21 mouse cellular contexts compared by ENCODE assay signal in the genomic region with DNA sequence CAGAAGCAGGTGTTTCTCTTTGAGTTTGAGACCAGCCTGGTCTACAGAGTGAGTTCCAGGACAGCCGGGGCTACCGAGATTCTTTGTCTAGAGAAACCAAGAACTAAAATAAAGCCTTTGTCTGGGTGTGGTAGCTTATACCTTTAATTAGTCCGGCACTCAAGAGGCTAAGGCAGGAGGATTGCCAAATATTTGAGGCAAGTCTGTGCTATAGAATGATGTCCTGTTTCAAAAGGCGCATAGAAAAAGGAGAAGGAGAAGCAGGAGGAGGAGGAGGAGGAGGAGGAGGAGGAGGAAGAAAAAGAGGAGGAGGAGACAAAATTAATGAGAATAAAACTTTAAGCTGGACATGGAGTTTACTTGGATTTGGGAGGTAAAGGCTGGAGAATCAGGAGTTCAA. TPM values are rescaled to one million over a fixed set of nuclear protein-coding genes. Genes with fewer than 3 reads are reported as not detected.
DNase-seq lines count a peak whose midpoint lies in the region; ATAC-seq lines count a peak whose summit lies in the region.
"Had no signal": no experiment of that assay in that cellular context is flagged by ENCODE, and none has a peak within 500 bp of the region (broad histone marks: within the 10 kb centered on the region; RNA-seq: fewer than 3 reads in every experiment).

No protein-coding gene starts in this region.

- ATAC-seq in liver, embryonic 15.5 days (ENCODE audit: insufficient read depth) = no peak
- ATAC-seq in liver, embryonic 12.5 days = no peak
- ATAC-seq in granulocyte monocyte progenitor cell, adult 5-6 weeks (replicated peaks; ENCODE audit: poor library complexity, severe bottlenecking) = peak; percentile 61; the same call in 1 of the 2 replicates
- ATAC-seq in megakaryocyte progenitor cell, adult 5-6 weeks (replicated peaks; ENCODE audit: poor library complexity) = 0 out of 2 replicates have a peak, but pooled peaks have one; percentile 35
- ATAC-seq in hindbrain, embryonic 12.5 days (ENCODE audit: low FRiP score) = no peak
- no peak for ATAC-seq in heart, embryonic 11.5 days (replicated peaks; ENCODE audit: insufficient number of reproducible peaks, low FRiP score, low TSS enrichment)
- ATAC-seq: forebrain, embryonic 15.5 days; forebrain, postnatal 0 days had no signal

- no peak overlapping the region for H3K4me2 ChIP-seq in liver, embryonic 15.5 days
- no peak overlapping the region for H3K4me2 ChIP-seq in liver, embryonic 12.5 days
- H3K4me2 ChIP-seq in hindbrain, embryonic 12.5 days (replicated peaks) = no peak overlapping the region
- H3K4me2 ChIP-seq in heart, embryonic 11.5 days = no peak overlapping the region
- H3K4me2 ChIP-seq: embryonic facial prominence, embryonic 12.5 days; forebrain, embryonic 12.5 days; forebrain, embryonic 15.5 days had no signal

- WGBS in liver, embryonic 15.5 days (ENCODE audit: insufficient replicate concordance) = 82% methylated on average over 4 of the region's 4 CpGs
- WGBS in liver, embryonic 12.5 days (ENCODE audit: insufficient replicate concordance) = 87% methylated on average over 4 of the region's 4 CpGs
- 75% methylated on average over 4 of the region's 4 CpGs for WGBS in hindbrain, embryonic 12.5 days
- WGBS in heart, embryonic 11.5 days (ENCODE audit: insufficient replicate concordance) = 85% methylated on average over 4 of the region's 4 CpGs

- H3K9me3 ChIP-seq in liver, embryonic 15.5 days (replicated peaks) = no peaks in the 10 kb centered on the region
- H3K9me3 ChIP-seq in liver, embryonic 12.5 days (replicated peaks) = no peaks in the 10 kb centered on the region
- no peaks in the 10 kb centered on the region for H3K9me3 ChIP-seq in hindbrain, embryonic 12.5 days (replicated peaks)
- no peaks in the 10 kb centered on the region for H3K9me3 ChIP-seq in heart, embryonic 11.5 days (replicated peaks; ENCODE audit: control insufficient read depth, low read length)
- H3K9me3 ChIP-seq: embryonic facial prominence, embryonic 12.5 days; forebrain, embryonic 12.5 days; forebrain, embryonic 15.5 days had no signal

- no peak overlapping the region for H3K4me3 ChIP-seq in liver, embryonic 15.5 days (replicated peaks)
- no peak overlapping the region for H3K4me3 ChIP-seq in liver, embryonic 12.5 days
- no peak overlapping the region for H3K4me3 ChIP-seq in hindbrain, embryonic 12.5 days
- H3K4me3 ChIP-seq in heart, embryonic 11.5 days (ENCODE audit: low read depth, low read length) = no peak overlapping the region
- H3K4me3 ChIP-seq: embryonic facial prominence, embryonic 10.5 days; embryonic facial prominence, embryonic 12.5 days; forebrain, embryonic 12.5 days; forebrain, embryonic 15.5 days had no signal

- no peaks in the 10 kb centered on the region for H3K27me3 ChIP-seq in liver, embryonic 15.5 days
- H3K27me3 ChIP-seq in liver, embryonic 12.5 days (replicated peaks) = no peaks in the 10 kb centered on the region
- H3K27me3 ChIP-seq in hindbrain, embryonic 12.5 days = no peaks in the 10 kb centered on the region
- H3K27me3 ChIP-seq in heart, embryonic 11.5 days (ENCODE audit: control insufficient read depth, insufficient read depth, low read length) = no peaks in the 10 kb centered on the region
- H3K27me3 ChIP-seq: embryonic facial prominence, embryonic 12.5 days; forebrain, embryonic 12.5 days; forebrain, embryonic 15.5 days had no signal

- 0 out of 2 replicates have a peak overlapping the region, but pooled peaks have one; percentile 8 for H3K27ac ChIP-seq in liver, embryonic 15.5 days (replicated peaks)
- no peak overlapping the region for H3K27ac ChIP-seq in liver, embryonic 12.5 days
- H3K27ac ChIP-seq in hindbrain, embryonic 12.5 days = no peak overlapping the region
- no peak overlapping the region for H3K27ac ChIP-seq in heart, embryonic 11.5 days (ENCODE audit: low read depth, low read length)
- H3K27ac ChIP-seq: embryonic facial prominence, embryonic 10.5 days; embryonic facial prominence, embryonic 12.5 days; forebrain, embryonic 12.5 days; forebrain, embryonic 15.5 days had no signal

- peak; percentile 30 for DNase-seq in lung, postnatal 36 days
- no peak for DNase-seq in lung, adult 18-20 months
- DNase-seq: adrenal gland, adult 2 months; adrenal gland, postnatal 10 days; adrenal gland, postnatal 25 days; cerebellum, adult 11-12 months; cerebellum, adult 2 months; cerebellum, adult 9-10 months; cerebellum, postnatal 10 days; cerebellum, postnatal 25 days; forebrain, postnatal 0 days had no signal

- H3K4me1 ChIP-seq in liver, embryonic 15.5 days (replicated peaks) = peaks cover 15% of the 10 kb centered on the region; the same call in 1 of the 2 replicates
- peaks cover 31% of the 10 kb centered on the region; the same call in 1 of the 2 replicates for H3K4me1 ChIP-seq in liver, embryonic 12.5 days
- H3K4me1 ChIP-seq in hindbrain, embryonic 12.5 days = no peaks in the 10 kb centered on the region
- H3K4me1 ChIP-seq in heart, embryonic 11.5 days (ENCODE audit: control insufficient read depth, insufficient read depth, low read length) = no peaks in the 10 kb centered on the region
- H3K4me1 ChIP-seq: embryonic facial prominence, embryonic 10.5 days; embryonic facial prominence, embryonic 12.5 days; forebrain, embryonic 15.5 days had no signal

- H3K36me3 ChIP-seq in liver, embryonic 15.5 days (replicated peaks) = peaks cover 16% of the 10 kb centered on the region
- H3K36me3 ChIP-seq in liver, embryonic 12.5 days = peaks cover 27% of the 10 kb centered on the region
- no peaks in the 10 kb centered on the region for H3K36me3 ChIP-seq in hindbrain, embryonic 12.5 days
- H3K36me3 ChIP-seq in heart, embryonic 11.5 days (ENCODE audit: control insufficient read depth, insufficient read depth, low read length) = peaks cover 3% of the 10 kb centered on the region; the same call in 1 of the 2 replicates
- H3K36me3 ChIP-seq: forebrain, embryonic 12.5 days had no signal

- no peak overlapping the region for H3K9ac ChIP-seq in liver, embryonic 15.5 days
- H3K9ac ChIP-seq in liver, embryonic 12.5 days = no peak overlapping the region
- H3K9ac ChIP-seq in hindbrain, embryonic 12.5 days = no peak overlapping the region
- H3K9ac ChIP-seq in heart, embryonic 11.5 days (ENCODE audit: low read depth, low read length) = no peak overlapping the region
- H3K9ac ChIP-seq: embryonic facial prominence, embryonic 12.5 days; forebrain, embryonic 12.5 days; forebrain, embryonic 15.5 days; forebrain, postnatal 0 days had no signal

RNA-seq across cellular contexts. Expression of gene Vkorc1l1, which starts 21.5 kb away (rescaled TPM):
- 18.4 and 21.7 TPM in 2 replicates for polyA plus RNA-seq in liver, embryonic 15.5 days (2015; fragmentation: Nextera tagmentation; extraction: Ambion mirVana)
- polyA plus RNA-seq in liver, embryonic 12.5 days (2016; fragmentation: Nextera tagmentation; extraction: Ambion mirVana) = 29.8 and 31.2 TPM in 2 replicates
- 36.6 and 44.6 TPM in 2 replicates for total RNA-seq in granulocyte monocyte progenitor cell, adult 5-6 weeks (2014; fragmentation: Nextera tagmentation)
- total RNA-seq in granulocyte monocyte progenitor cell, adult 5-6 weeks (2017) = 26.7 and 39.9 TPM in 2 replicates
- 60.1 and 72.6 TPM in 2 replicates for total RNA-seq in megakaryocyte progenitor cell, adult 5-6 weeks (2015)
- total RNA-seq in megakaryocyte progenitor cell, adult 5-6 weeks (2017) = 25.7 and 34.0 TPM in 2 replicates
- 40.9 and 42.4 TPM in 2 replicates for polyA plus RNA-seq in hindbrain, embryonic 12.5 days (2016; fragmentation: Nextera tagmentation; extraction: Ambion mirVana)
- polyA plus RNA-seq in heart, embryonic 11.5 days (2014; fragmentation: Nextera tagmentation; extraction: Ambion mirVana) = 16.3 and 16.7 TPM in 2 replicates

RNA-seq across cellular contexts. Expression of gene Gusb, which starts 39.6 kb away (rescaled TPM):
- 32.5 and 34.1 TPM in 2 replicates for polyA plus RNA-seq in liver, embryonic 15.5 days (2015; fragmentation: Nextera tagmentation; extraction: Ambion mirVana)
- 44.8 and 49.1 TPM in 2 replicates for polyA plus RNA-seq in liver, embryonic 12.5 days (2016; fragmentation: Nextera tagmentation; extraction: Ambion mirVana)
- total RNA-seq in granulocyte monocyte progenitor cell, adult 5-6 weeks (2014; fragmentation: Nextera tagmentation) = 119 and 163 TPM in 2 replicates
- total RNA-seq in granulocyte monocyte progenitor cell, adult 5-6 weeks (2017) = 91.6 and 103 TPM in 2 replicates
- 137 and 148 TPM in 2 replicates for total RNA-seq in megakaryocyte progenitor cell, adult 5-6 weeks (2015)
- total RNA-seq in megakaryocyte progenitor cell, adult 5-6 weeks (2017) = 77.6 and 90.6 TPM in 2 replicates
- polyA plus RNA-seq in hindbrain, embryonic 12.5 days (2016; fragmentation: Nextera tagmentation; extraction: Ambion mirVana) = 31.4 and 31.5 TPM in 2 replicates
- polyA plus RNA-seq in heart, embryonic 11.5 days (2014; fragmentation: Nextera tagmentation; extraction: Ambion mirVana) = 50.2 and 62.8 TPM in 2 replicates

RNA-seq across cellular contexts. Expression of gene Nupr1l, which starts 54.9 kb away (rescaled TPM):
- polyA plus RNA-seq in liver, embryonic 15.5 days (2015; fragmentation: Nextera tagmentation; extraction: Ambion mirVana) = 0.29 and 0.67 TPM in 2 replicates
- polyA plus RNA-seq in liver, embryonic 12.5 days (2016; fragmentation: Nextera tagmentation; extraction: Ambion mirVana) = 0.87 and 0.92 TPM in 2 replicates
- 0.21 and 1.5 TPM in 2 replicates for total RNA-seq in granulocyte monocyte progenitor cell, adult 5-6 weeks (2014; fragmentation: Nextera tagmentation)
- total RNA-seq in granulocyte monocyte progenitor cell, adult 5-6 weeks (2017) = 0.34 and 0.72 TPM in 2 replicates
- total RNA-seq in megakaryocyte progenitor cell, adult 5-6 weeks (2015) = 1.3 TPM in 1 of 2 replicates, not detected in the other
- total RNA-seq in megakaryocyte progenitor cell, adult 5-6 weeks (2017) = 0.29 and 0.84 TPM in 2 replicates
- polyA plus RNA-seq in hindbrain, embryonic 12.5 days (2016; fragmentation: Nextera tagmentation; extraction: Ambion mirVana) = 4.7 and 6.6 TPM in 2 replicates
- 1.0 and 2.4 TPM in 2 replicates for polyA plus RNA-seq in heart, embryonic 11.5 days (2014; fragmentation: Nextera tagmentation; extraction: Ambion mirVana)

Comparison
In these comparisons a context has a peak if more than half of its experiments do, and no peak if none do; other contexts are left out.
1. ATAC-seq: peak in granulocyte monocyte progenitor cell, adult 5-6 weeks (single experiment) and megakaryocyte progenitor cell, adult 5-6 weeks (single experiment); none in liver, embryonic 15.5 days (single experiment), liver, embryonic 12.5 days (single experiment), hindbrain, embryonic 12.5 days (single experiment) and heart, embryonic 11.5 days (single experiment).